Mouse (Mus musculus): ENCODE results near the gene Fbxo21. TPM values are rescaled to one million over a fixed set of nuclear protein-coding genes. Genes with fewer than 3 reads are reported as not detected.

The Fbxo21 gene
- polyA plus RNA-seq, 1 experiment from 2014 or later, result 61.2 TPM

- H3K36me3 ChIP-seq, result peaks cover 70% of the 10 kb centered on the region
Observed at GRCm38 (mm10) chr5:118002059-118002458, 25.5 kb downstream of the Fbxo21 start.

GRCm38 (mm10) chr5:118004619-118005018 is 28.1 kb downstream of the Fbxo21 start:
- no peak for ATAC-seq (ENCODE audit: insufficient read depth, low FRiP score, low read depth)
- Histone ChIP-seq H3K27me3 (replicated peaks) (no peaks in the 10 kb centered on the region), H3K27ac (no peak overlapping the region), H3K36me3 (peaks cover 71% of the 10 kb centered on the region), H3K4me1 (no peaks in the 10 kb centered on the region), H3K9me3 (no peaks in the 10 kb centered on the region), H3K9ac (no peak overlapping the region), H3K4me2 (no peak overlapping the region), H3K4me3 (replicated peaks) (no peak overlapping the region)
- 75% methylated on average over 8 of the region's 8 CpGs for WGBS

More at GRCm38 (mm10) chr5:118002059-118002458, 25.5 kb downstream of the Fbxo21 start:
- 38% methylated on average over 9 of the region's 9 CpGs for WGBS
- H3K4me3 ChIP-seq (replicated peaks), result no peak overlapping the region
- H3K9me3 ChIP-seq, result no peaks in the 10 kb centered on the region
- H3K9ac ChIP-seq, result no peak overlapping the region
- no peak for ATAC-seq (ENCODE audit: insufficient read depth, low FRiP score, low read depth)
- H3K4me2 ChIP-seq, result no peak overlapping the region
- H3K27ac ChIP-seq, result no peak overlapping the region
- no peaks in the 10 kb centered on the region for H3K27me3 ChIP-seq (replicated peaks)
- 0 out of 2 replicates have a peak, but pooled peaks cover 5% of the 10 kb centered on the region for H3K4me1 ChIP-seq

GRCm38 (mm10) chr5:118005728-118006127 is 29.2 kb downstream of the Fbxo21 start:
- no peak overlapping the region for H3K9ac ChIP-seq
- no peaks in the 10 kb centered on the region for H3K9me3 ChIP-seq
- no peak overlapping the region for H3K4me2 ChIP-seq
- H3K4me3 ChIP-seq (replicated peaks), result no peak overlapping the region
- no peaks in the 10 kb centered on the region for H3K4me1 ChIP-seq
- ATAC-seq (ENCODE audit: insufficient read depth, low FRiP score, low read depth), result no peak
- 81% methylated on average over 1 of the region's 1 CpGs for whole genome bisulfite sequencing
- no peaks in the 10 kb centered on the region for H3K27me3 ChIP-seq (replicated peaks)
- peaks cover 65% of the 10 kb centered on the region for H3K36me3 ChIP-seq
- no peak overlapping the region for H3K27ac ChIP-seq

GRCm38 (mm10) chr5:118008344-118008743 is 31.8 kb downstream of the Fbxo21 start:
- Histone ChIP-seq H3K4me3 (replicated peaks) (no peak overlapping the region), H3K9me3 (no peaks in the 10 kb centered on the region), H3K27ac (no peak overlapping the region), H3K9ac (no peak overlapping the region), H3K4me2 (no peak overlapping the region), H3K36me3 (peaks cover 42% of the 10 kb centered on the region), H3K27me3 (replicated peaks) (no peaks in the 10 kb centered on the region), H3K4me1 (no peaks in the 10 kb centered on the region)
- no peak for ATAC-seq (ENCODE audit: insufficient read depth, low FRiP score, low read depth)
- 92% methylated on average over 13 of the region's 13 CpGs for WGBS

GRCm38 (mm10) chr5:118010872-118011271 is 34.3 kb downstream of the Fbxo21 start:
- 56% methylated on average over 7 of the region's 7 CpGs for WGBS
- Histone ChIP-seq H3K27ac (peak overlapping the region; percentile 23; the same call in 1 of the 2 replicates), H3K4me3 (replicated peaks) (no peak overlapping the region), H3K27me3 (replicated peaks) (no peaks in the 10 kb centered on the region), H3K9ac (no peak overlapping the region), H3K4me2 (no peak overlapping the region), H3K36me3 (peaks cover 24% of the 10 kb centered on the region), H3K9me3 (no peaks in the 10 kb centered on the region), H3K4me1 (no peaks in the 10 kb centered on the region)
- ATAC-seq (ENCODE audit: insufficient read depth, low FRiP score, low read depth), result no peak

- H3K9ac ChIP-seq, result no peak overlapping the region
- no peak overlapping the region for H3K4me3 ChIP-seq (replicated peaks)
- peaks cover 15% of the 10 kb centered on the region for H3K36me3 ChIP-seq
- WGBS, result 69% methylated on average over 7 of the region's 7 CpGs
- no peak overlapping the region for H3K27ac ChIP-seq
- no peak overlapping the region for H3K4me2 ChIP-seq
- H3K9me3 ChIP-seq, result no peaks in the 10 kb centered on the region
- ATAC-seq (ENCODE audit: insufficient read depth, low FRiP score, low read depth), result no peak
- H3K27me3 ChIP-seq (replicated peaks), result no peaks in the 10 kb centered on the region
- no peaks in the 10 kb centered on the region for H3K4me1 ChIP-seq
Observed at GRCm38 (mm10) chr5:118011796-118012195, 35.3 kb downstream of the Fbxo21 start.

GRCm38 (mm10) chr5:118015028-118015427 is 38.5 kb downstream of the Fbxo21 start:
- 25% methylated on average over 12 of the region's 12 CpGs for WGBS
- Histone ChIP-seq H3K36me3 (no peaks in the 10 kb centered on the region), H3K27ac (no peak overlapping the region), H3K4me2 (no peak overlapping the region), H3K4me1 (no peaks in the 10 kb centered on the region), H3K27me3 (replicated peaks) (no peaks in the 10 kb centered on the region), H3K9ac (no peak overlapping the region), H3K9me3 (no peaks in the 10 kb centered on the region), H3K4me3 (replicated peaks) (no peak overlapping the region)
- no peak for ATAC-seq (ENCODE audit: insufficient read depth, low FRiP score, low read depth)

- WGBS, result 100% methylated on average over 2 of the region's 2 CpGs
- Histone ChIP-seq H3K9ac (no peak overlapping the region), H3K36me3 (no peaks in the 10 kb centered on the region), H3K27me3 (replicated peaks) (no peaks in the 10 kb centered on the region), H3K27ac (no peak overlapping the region), H3K4me1 (no peaks in the 10 kb centered on the region), H3K9me3 (no peaks in the 10 kb centered on the region), H3K4me2 (no peak overlapping the region), H3K4me3 (replicated peaks) (no peak overlapping the region)
- ATAC-seq (ENCODE audit: insufficient read depth, low FRiP score, low read depth), result no peak
Observed at GRCm38 (mm10) chr5:118015669-118016068, 39.1 kb downstream of the Fbxo21 start.

- Histone ChIP-seq H3K4me3 (replicated peaks) (no peak overlapping the region), H3K9ac (no peak overlapping the region), H3K4me2 (no peak overlapping the region), H3K27ac (no peak overlapping the region), H3K36me3 (no peaks in the 10 kb centered on the region), H3K9me3 (no peaks in the 10 kb centered on the region), H3K27me3 (replicated peaks) (no peaks in the 10 kb centered on the region), H3K4me1 (no peaks in the 10 kb centered on the region)
- no peak for ATAC-seq (ENCODE audit: insufficient read depth, low FRiP score, low read depth)
- WGBS, result 57% methylated on average over 5 of the region's 5 CpGs
Observed at GRCm38 (mm10) chr5:118017527-118017926, 41.0 kb downstream of the Fbxo21 start.

GRCm38 (mm10) chr5:118019905-118020304 is 43.4 kb downstream of the Fbxo21 start:
- ATAC-seq (ENCODE audit: insufficient read depth, low FRiP score, low read depth), result no peak
- H3K4me1 ChIP-seq, result no peaks in the 10 kb centered on the region
- H3K27me3 ChIP-seq (replicated peaks), result no peaks in the 10 kb centered on the region
- 52% methylated on average over 11 of the region's 11 CpGs for WGBS
- H3K4me3 ChIP-seq (replicated peaks), result no peak overlapping the region
- H3K9me3 ChIP-seq, result no peaks in the 10 kb centered on the region
- H3K36me3 ChIP-seq, result no peaks in the 10 kb centered on the region
- no peak overlapping the region for H3K27ac ChIP-seq
- no peak overlapping the region for H3K9ac ChIP-seq
- H3K4me2 ChIP-seq, result no peak overlapping the region

GRCm38 (mm10) chr5:118023053-118023452 is 46.5 kb downstream of the Fbxo21 start:
- 67% methylated on average over 3 of the region's 3 CpGs for WGBS
- H3K27ac ChIP-seq, result no peak overlapping the region
- no peaks in the 10 kb centered on the region for H3K9me3 ChIP-seq
- no peak overlapping the region for H3K4me3 ChIP-seq (replicated peaks)
- peaks cover 17% of the 10 kb centered on the region for H3K4me1 ChIP-seq
- ATAC-seq (ENCODE audit: insufficient read depth, low FRiP score, low read depth), result no peak
- no peak overlapping the region for H3K9ac ChIP-seq
- peaks cover 28% of the 10 kb centered on the region for H3K27me3 ChIP-seq (replicated peaks)
- H3K36me3 ChIP-seq, result no peaks in the 10 kb centered on the region
- H3K4me2 ChIP-seq, result no peak overlapping the region

GRCm38 (mm10) chr5:118025880-118026279 is 49.4 kb downstream of the Fbxo21 start:
- no peak for ATAC-seq (ENCODE audit: insufficient read depth, low FRiP score, low read depth)
- Histone ChIP-seq H3K27me3 (replicated peaks) (peaks cover 46% of the 10 kb centered on the region), H3K4me2 (no peak overlapping the region), H3K9ac (no peak overlapping the region), H3K27ac (no peak overlapping the region), H3K9me3 (no peaks in the 10 kb centered on the region), H3K36me3 (no peaks in the 10 kb centered on the region), H3K4me3 (replicated peaks) (no peak overlapping the region), H3K4me1 (peaks cover 33% of the 10 kb centered on the region)
- WGBS, result 16% methylated on average over 12 of the region's 12 CpGs

GRCm38 (mm10) chr5:118026343-118026742 is 49.8 kb downstream of the Fbxo21 start:
- Histone ChIP-seq H3K27ac (no peak overlapping the region), H3K27me3 (replicated peaks) (peaks cover 46% of the 10 kb centered on the region)
- WGBS, result 8% methylated on average over 13 of the region's 13 CpGs

More at GRCm38 (mm10) chr5:118026343-118026742, 49.8 kb downstream of the Fbxo21 start:
- Histone ChIP-seq H3K9ac (no peak overlapping the region), H3K4me1 (peaks cover 33% of the 10 kb centered on the region), H3K4me2 (0 out of 2 replicates have a peak overlapping the region, but pooled peaks have one; percentile 100), H3K4me3 (replicated peaks) (no peak overlapping the region), H3K36me3 (no peaks in the 10 kb centered on the region), H3K9me3 (no peaks in the 10 kb centered on the region)
- ATAC-seq (ENCODE audit: insufficient read depth, low FRiP score, low read depth), result no peak

All from stomach, embryonic 15.5 days (tissue).